Mouse (Mus musculus): Measurements from ENCODE around the gene St8sia1.

Gene St8sia1

DNA sequence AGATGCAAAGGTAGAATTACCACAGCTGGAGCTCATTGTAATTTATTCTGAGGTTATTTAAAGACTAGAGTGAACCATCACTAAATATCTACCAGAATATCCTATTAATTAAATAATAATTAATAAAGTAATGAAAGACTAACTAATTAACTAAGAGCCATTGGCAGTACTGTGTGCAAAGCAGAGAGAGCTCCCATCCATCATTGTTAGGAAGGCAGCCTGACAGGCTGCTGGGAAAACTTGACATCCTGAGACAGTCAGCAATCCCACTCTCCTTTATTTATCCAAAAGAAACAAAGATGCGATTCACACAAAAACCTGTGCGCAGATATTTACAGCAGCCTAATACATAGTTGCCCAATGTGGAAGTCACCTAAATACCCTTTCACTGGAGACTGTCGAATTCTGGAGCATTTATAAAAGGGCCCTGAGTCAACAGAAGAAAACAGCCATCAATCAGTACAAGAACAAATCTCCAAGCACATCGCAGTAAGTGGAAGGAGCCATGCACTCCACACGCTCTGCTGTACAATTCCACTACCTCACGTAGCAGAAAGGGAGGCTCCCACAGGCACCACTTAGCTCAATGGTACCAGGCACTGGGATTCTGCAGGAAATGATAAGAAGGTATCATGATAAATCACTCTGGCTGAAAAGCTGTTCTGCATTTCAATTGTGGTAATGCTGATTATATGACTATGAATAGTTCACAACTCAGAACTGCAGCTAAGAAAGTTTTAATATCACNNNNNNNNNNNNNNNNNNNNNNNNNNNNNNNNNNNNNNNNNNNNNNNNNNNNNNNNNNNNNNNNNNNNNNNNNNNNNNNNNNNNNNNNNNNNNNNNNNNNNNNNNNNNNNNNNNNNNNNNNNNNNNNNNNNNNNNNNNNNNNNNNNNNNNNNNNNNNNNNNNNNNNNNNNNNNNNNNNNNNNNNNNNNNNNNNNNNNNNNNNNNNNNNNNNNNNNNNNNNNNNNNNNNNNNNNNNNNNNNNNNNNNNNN lies 15.7 kb upstream of the St8sia1 start:
- DNase-seq (ENCODE audit: low spot score in 2 of 2), result no peak

DNA sequence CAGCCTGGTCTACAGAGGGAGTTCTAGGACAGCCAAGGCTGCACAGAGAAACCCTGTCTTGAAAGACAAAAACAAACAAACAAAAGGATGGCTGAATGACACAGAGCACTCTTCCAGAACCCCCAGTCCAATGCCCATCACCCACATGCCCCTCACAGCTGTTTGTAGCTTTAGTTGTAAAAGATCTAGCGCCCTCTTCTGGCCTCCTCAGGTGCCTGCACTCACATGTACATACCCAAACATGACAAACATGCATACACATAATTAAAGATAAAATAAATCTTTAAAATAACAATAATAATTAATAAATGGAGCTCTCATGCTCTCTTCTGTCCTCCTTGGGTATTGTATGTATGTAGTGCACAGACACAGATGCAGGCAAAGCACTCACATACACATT lies 13.0 kb upstream of the St8sia1 start:
- DNase-seq (ENCODE audit: low spot score in 2 of 2), result no peak

DNA sequence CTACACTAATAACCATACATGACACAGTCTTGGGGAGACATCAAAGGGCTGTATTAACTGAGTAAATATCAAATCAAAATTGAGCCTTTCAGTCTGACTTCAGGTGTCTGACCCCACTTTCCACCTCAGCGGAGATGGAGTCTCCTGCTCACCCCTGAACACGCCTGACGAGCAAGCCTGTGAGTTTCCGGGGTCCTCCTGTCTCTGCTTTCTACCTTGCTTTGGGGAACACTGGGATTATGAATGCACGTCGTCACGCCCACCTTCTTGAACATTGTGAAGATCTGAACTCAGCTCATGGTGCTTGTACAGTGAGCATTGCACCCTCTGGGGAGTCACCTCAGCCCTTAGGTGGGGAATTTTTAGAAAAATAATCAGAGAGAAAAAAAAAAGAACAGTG lies 9.0 kb upstream of the St8sia1 start:
- no peak for DNase-seq (ENCODE audit: low spot score in 2 of 2)

DNA sequence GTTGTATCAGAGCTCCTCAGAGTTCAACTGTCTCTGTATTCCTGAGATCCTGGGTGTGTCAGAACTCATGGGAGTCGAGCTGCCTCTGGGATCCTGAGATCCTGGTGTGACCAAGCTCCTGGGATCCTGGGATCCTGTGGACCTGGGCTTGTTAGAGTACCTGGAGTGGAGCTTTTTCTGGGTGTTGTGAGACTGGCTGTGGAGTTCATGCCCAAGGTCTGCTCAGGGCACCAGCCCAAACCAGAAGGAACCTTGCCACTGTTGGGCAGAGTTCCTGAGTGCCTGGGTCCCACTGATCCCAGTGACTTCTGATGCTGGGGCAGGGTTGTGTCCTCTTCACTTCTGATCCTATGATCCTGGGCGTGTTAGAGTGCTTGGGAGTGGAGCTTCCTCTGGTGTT lies 8.0 kb upstream of the St8sia1 start:
- no peak for DNase-seq (ENCODE audit: low spot score in 2 of 2)

DNA sequence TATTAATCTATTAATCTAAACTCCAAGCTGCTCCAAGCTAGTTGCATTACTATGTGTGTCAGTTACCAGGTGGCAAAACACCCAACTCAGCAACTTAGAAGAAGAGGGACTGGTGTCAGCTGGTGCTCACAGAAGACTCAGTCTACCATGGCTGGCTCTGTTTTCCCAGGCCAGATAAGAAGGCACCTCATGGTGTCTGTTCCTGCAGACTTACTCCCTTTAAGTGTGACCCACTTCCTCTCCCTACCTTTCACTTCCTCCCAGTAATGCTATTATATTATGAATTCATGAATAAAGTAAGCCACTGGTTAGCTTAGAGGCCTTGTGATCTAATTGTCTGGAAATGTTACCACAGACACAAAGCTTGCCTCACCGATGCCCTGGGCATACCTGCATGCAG lies 3.2 kb upstream of the St8sia1 start:
- DNase-seq (ENCODE audit: low spot score in 2 of 2), result no peak

DNA sequence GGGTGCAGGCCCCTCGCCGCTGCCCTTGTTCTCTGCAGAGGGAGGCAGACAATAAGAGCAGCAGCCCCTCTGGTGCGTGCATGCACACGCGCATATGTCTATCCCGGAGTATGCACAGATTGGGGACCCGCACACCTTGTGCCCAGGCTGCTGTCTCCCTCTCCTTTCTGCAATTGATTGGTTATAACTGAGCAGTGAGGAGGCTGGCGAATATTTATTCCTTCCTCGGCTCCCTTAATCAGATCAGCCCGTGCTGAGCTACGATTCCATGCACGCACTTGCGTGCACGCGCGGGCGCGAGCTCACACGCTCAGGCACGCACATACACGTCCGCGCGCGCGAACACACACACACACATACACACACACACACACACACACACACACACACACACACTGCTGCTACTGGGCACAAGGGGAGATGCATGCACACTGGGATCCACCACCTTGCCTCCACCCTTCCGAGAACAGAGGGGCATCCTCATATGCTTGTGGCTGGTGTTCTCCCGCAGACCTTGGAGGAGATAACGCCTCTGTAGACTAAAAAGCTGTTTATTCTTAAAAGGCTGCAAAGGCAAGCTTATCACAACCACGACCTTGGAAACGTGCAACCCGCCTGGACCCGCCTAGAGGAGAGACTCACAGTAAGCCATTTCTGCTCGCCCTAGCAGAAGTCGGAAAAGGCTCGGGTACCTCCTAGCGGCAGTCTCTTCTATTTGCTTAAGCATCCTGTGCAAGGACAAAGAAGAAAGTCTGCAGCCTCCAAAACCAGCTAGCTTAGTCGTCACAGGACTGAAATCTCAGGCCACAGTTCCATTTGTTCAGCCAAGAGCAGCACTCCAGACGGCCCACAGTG lies 506 bp upstream of the St8sia1 start:
- DNase-seq (ENCODE audit: low spot score in 2 of 2), result peak; percentile 92 to 93

DNA sequence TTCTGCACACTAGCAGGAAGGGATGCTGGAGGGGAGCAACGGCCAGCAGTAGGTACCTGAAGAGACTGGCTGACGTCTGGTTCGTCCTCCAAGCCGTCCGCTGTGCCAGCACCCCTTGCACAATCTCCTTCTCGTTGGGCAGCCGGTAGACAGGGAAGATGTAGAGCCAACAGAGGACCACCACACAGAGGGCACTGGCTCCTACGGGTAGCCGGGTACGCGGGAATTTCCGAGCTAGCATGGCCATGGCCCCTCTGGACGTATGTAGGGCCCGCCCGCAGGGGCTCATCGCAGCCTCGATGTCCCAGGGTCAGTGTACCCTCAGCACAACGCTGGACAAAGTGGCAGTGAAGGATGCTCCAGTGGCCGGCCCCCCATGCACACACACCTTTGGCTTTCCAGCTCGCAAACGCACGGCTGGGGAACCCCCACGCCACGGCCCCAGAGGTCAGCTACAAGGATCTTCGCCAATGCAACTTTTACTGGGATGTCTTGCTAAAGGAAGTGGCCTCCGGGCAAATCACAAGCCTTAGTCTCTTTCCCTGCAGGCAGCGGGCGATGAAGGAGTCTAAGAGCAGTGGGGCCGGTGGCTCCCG lies 674 bp downstream of the St8sia1 start:
- DNase-seq (ENCODE audit: low spot score in 2 of 2), result peak; percentile 33 to 48

DNA sequence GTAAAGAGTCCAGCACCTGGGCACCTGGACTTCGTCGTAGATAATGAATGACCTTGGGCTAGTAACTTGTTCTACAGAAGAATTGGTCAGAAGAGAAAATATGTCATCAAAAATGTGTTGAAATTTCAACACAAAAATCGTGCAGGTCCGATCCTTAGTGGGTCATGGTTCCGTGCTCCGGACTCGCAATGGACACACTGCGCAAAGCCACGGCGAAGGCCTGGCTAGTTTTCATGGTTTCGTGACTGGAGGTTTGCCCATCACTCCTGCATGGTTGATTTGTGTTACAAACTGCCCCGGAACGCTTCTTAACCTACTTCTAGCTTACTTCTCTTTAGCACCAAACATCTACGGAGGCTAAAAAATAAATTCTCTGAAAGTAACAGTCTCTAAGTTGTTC lies 1.4 kb downstream of the St8sia1 start:
- no peak for DNase-seq (ENCODE audit: low spot score in 2 of 2)

DNA sequence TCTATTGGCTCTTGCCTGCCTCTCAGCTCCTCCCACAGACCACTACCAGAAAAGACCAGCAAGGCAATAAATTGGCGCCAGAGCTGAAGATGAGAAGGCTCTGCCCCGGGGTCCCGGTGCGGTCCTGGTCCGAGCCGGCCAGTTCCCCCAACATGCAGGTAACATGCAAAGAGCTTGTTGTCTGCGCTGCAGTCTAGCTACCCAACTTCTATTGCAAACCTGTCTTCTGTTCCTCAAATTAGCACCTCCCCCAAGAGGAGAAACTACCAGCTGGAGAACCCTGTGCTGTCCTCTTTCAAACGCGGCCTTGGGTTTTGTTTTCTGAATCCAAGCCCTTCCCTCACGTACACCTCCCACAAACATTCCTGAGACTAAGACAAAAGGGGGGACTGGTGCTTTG lies 1.8 kb downstream of the St8sia1 start:
- DNase-seq (ENCODE audit: low spot score in 2 of 2), result no peak

DNA sequence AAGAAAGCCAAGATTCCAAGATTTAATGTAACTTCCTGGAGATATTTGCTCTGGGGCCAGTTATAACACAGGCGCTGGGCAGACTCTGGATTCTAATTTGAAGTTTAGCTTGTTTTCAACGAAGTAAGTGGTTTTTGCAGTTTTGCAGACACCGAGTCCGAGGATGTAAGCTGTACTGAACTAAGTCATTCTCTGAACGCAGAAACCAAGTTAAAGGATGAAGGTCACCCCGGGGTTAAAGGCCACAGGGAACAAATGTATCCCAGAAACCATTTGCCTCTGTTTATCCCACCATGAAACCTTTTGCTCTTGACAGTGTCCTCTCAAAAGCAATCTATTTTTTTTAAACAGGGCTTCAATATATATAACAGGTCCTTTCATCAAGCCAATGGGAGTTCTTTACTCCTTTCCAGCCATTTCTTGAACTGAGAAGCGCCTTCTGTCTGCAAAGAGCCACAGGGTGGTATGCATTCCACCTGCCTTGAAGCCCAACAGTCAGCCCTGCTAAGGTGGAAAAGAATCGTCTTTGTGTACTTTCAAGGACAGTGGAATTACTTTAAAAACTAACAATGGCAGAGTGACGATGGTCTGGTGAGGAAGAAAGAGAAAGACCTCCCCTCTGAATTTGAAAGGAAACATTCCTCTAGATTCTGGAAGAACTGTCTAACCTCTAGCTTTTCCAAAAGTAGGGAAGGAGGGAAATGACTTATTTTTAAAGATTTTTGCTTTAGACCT lies 2.4 kb downstream of the St8sia1 start:
- DNase-seq (ENCODE audit: low spot score in 2 of 2), result no peak

DNA sequence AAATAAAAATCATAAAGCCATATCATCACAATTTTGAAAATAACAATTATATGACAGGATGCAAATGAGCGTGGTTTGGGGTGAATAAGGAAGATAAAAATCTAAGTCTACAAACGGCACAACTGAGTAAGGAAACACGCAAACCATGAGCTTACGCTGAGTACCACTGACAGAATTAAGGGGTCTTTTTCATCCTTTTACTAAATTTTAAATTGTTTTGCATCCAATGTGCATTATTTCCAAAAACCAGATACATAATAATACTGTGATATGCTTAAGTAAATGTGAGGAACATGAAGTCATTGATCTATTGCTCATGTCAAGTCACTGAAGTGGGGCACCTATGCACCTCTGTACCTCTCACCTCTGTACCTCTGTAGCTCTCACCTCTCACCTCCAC lies 7.7 kb downstream of the St8sia1 start:
- DNase-seq (ENCODE audit: low spot score in 2 of 2), result no peak

DNA sequence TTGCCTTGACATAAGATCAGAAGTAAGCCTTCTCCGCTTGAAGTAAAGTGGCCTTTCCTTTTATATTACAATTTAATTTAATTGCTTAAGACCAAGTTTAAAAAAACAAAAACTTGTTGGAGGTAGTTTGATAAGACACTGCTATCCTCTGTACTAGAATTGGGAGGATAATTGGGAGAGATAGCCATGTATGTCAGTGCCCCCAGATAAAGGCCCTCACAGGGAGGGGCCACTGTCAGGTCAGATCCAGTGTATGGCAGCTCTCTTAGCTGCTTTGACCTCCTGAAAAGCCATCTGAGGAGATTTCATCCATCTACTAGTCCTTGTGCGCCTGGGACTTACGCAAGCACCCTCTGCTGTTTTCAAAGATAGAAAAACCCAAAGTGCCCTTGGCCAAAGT lies 9.0 kb downstream of the St8sia1 start:
- DNase-seq (ENCODE audit: low spot score in 2 of 2), result no peak

DNA sequence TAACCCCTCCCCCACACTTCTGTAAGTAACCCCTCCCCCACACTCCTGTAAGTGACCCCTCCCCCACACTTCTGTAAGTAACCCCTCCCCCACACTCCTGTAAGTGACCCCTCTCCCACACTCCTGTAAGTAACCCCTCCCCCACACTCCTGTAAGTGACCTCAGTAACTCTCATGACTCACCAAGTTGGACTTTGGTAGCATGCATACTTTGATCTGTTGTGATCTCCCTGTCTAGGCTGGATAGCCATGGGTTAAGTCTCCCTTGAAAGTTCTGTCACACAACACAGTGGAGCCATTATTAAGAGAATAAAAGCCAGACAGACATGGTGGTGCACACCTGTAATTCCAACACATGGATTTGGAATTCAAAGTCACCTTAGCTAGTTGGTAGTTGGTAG lies 11.1 kb downstream of the St8sia1 start:
- DNase-seq (ENCODE audit: low spot score in 2 of 2), result no peak

DNA sequence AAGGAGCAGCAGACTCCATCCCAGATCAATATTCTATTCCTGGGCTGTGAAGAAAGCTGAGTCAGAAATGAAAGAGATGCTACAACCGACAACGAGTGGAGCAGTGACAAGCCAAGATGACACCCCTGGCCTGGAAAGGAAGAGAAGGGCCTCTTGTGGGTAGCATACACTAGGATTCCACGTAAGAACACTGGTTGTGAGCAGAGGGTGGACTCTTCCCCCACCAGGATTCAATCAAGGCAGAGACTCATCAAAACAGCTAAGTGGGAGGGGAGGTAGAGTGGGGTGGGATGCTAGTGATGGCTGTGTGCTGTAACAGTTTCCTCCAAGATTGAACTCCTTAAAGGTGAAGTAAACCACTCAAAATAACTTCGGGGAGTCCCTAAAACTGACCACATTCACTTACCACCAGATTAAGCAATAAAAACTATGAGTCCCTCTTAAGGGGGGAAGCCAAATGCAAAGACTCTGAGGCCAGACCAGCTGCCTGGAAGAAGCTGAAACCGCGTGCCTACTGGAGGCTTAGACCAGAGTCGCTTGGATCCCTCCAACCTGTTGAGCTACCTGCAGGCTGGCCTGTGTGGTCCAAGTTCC lies 11.8 kb downstream of the St8sia1 start:
- no peak for DNase-seq (ENCODE audit: low spot score in 2 of 2)

DNA sequence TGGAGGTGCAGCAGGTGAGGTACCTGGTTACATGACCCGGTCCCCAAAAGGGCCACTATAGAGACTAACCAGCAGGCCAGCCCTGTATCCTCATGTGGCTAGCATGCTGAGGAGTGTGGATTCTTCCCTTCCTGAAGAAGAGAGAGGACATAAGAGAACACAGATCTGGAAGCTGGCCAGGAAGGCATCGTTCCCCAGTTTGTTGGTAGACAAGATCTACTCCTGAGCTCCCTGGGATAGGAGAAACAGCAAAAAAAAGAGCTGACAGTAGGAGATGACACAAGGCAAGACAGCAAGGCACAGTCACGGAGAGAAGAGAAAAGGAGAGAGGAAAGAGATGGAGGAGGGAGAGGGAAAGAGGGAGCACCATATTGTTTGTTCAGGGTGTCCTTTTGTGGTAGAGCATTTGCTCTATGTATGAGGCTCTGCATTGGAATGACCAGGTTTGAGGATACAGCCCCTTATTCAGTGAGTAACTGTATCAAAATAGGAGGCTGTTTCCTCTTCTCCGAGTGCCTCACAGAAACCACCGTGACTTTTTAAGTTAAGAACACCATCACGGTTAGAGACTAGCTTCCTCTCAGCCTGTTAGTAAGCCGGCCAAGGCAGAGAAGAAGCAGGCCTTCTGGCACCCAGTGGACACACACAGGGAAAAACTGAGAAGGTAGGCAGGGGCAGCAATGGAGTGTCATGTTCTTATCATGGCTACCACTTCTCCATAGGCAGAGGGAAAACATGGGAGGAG lies 12.5 kb downstream of the St8sia1 start:
- peak in 1 of 2 experiments; percentile 44 for DNase-seq (ENCODE audit: low spot score in 2 of 2)

DNA sequence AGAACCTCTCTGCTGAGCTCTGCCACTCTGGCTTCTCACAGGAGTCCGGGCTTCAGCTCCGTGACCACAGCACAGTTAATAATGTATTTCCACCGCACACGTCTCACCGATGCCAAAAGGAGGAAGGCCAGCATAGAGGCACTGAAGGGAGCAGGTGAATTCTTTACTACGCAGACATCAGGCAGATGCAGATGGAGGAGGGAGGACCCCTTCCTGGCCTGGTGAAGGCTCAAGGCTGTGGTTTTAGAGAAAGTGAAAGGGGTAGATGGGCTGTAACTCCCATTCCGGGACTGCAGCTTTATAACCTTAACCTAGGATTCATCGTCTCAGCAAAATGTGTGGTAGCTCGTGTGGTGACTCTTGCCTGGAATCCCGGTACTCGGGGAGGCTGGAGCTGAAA lies 13.9 kb downstream of the St8sia1 start:
- DNase-seq (ENCODE audit: low spot score in 2 of 2), result no peak

DNA sequence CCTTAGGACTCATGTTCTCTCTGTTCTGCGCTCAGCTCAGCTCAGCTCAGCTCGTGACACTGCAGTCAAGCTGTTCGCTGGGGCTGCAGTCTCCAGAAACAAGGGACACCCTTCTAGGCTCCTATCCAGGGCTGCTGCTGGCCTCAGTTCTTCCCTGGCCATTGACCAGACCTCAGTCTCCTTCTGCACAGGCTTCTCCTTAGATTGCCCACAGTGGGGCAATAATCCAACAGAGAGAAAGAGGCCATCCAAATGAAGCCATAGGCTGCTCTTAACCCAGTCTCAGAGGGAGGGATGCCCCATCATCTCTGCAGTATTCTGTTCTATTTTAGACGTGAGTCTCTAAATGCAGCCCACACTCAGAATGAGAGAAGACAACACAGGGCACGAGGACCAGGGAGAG lies 15.3 kb downstream of the St8sia1 start:
- DNase-seq (ENCODE audit: low spot score in 2 of 2), result peak; percentile 74 to 77

DNA sequence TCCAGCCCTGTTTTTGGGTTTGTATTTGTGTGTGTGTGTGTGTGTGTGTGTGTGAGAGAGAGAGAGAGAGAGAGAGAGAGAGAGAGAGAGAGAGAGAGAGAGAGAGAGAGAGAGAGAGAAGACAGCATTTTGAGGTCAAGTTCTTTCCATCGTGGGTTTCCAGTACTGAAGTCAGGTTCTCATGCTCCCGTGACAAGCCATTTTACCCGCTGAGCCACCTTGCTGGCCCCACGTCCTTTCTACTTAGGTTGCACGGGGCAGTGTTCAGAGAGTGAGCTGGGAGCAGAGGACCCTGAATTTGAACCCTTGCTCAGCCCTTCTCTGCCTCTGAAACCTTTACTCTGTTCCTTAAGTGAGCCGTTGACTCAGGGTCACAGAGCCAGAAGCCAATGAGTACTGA lies 17.2 kb downstream of the St8sia1 start:
- DNase-seq (ENCODE audit: low spot score in 2 of 2), result peak in 1 of 2 experiments; percentile 9

DNA sequence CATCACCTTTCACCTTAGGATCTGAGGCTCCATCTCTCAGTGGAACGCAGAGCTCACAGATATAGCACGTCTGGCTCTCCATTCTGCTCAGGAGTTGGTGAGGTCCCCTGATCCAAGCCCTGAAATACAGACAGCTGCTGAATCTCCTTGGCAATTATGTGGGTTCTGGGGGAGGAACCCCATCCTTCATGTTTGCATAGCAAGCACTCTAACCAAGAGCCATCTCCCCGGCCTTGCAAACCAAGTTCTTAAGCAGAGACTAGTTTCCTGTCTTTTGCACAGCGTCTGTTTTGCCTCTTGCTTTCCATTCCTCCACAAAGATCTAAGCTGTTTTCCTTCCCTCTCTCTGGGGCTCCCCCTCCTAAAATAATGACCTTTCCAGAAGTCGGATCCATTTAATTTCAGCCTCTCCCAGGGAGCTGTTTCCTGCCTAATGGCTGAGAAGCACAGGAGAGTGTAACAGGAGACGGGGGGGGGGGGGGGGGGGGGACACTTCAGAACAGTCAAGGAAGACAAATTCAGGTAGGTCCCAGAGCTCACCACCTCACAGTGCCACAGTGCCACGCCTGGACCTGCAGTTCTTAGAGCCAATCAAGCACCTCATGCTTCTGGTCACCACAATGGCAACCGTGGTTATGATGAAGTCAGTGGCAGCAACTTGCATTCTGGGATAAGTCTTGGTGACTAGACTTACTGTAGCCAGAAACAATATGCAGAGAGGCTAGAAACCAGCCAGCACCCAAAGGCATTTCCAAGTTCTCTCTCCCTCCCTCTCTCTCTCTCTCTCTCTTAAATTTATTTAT lies 18.0 kb downstream of the St8sia1 start:
- DNase-seq (ENCODE audit: low spot score in 2 of 2), result peak in 1 of 2 experiments; percentile 11

DNA sequence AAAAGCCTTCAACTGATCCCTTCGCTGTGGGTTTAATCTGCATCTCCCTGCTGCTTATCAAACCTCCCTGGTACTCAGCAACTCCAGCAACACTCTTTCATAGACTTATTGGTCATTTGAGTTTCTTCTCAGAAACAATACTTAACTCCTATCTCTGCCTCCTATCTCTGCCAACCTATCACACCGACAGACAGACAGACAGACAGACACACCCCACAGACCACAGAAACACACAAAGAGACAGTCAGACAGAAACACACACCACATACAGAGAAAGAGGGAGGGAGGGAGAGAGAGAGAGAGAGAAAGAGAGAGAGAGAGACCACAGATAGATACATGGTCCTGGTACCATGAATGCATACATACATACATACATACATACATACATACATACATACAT lies 18.8 kb downstream of the St8sia1 start:
- DNase-seq (ENCODE audit: low spot score in 2 of 2), result peak in 1 of 2 experiments; percentile 9
